Mouse (Mus musculus) 416B (cell line): ENCODE data around the gene 2310034G01Rik.

Experiments used
- DNase-seq: peaks from one replicate; pipeline ENCODE4 v3.0.0; 2011; ENCODE audit warnings: low read depth

The 2310034G01Rik gene

DNA sequence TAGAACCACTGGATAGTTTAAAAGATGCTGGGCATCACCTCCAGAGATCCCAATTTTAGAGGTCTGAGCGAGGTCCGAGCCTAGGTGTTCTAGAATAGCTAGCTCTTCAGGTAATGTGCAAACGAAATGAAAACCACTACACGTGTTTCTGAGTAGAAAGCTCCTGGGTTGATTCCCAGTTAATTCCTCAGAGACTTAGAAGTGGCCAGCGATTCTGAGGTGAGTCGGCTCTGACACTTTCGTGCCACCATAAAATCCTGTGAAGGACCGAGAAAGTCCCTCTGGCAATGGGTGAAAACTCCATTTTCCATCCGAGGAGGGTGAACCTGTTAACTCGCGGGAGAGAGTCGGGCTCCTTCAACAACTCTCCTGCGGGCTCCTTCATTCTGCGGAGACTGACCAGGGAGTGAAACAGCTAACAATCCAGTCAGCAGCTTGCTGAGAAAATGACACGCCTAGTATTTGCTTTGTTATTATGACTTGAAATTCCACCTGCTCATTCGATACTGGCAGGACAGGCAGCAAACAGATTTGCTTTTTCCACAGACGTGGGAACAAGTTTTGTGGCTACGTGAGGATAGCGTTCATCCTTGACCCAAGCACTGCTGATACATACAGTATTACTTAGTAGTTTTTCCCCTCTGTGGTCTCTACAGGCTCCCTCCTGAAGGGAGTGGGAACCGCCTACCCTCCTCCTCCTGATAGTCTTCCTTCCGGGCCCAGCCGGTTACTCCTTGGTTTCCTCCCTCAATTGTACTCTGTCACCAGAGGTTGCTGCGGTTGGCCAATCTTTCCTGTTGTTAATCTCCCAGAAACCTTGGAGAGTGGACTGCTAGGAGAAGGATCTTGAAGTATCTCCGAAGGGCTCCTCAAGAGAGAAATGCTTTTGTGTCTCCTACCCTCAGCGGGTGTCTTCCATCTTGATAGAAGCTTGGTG lies 7.5 kb upstream of the 2310034G01Rik start:
- DNase-seq: peak; percentile 95

DNA sequence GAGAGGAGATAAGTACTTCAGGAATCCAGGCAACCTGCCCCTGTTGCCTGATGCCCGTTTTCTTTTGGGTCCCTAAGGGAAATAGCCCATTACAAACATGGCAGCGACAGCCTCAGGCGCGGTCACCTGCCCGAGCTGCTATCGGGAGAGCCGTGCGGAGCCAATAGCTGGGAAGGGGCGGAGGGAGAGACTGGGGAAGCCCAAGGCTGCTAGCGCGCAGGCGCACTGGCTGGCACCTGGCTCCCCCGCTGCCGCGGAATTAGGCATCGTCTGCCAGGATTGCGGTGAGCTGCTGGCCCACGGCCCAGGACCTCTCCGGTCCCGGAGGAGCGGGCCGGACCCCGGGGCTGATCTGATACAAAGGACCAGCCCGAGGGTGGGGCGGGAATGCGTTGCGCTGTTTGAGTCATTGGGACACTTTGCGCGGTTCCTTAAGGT lies 6.6 kb upstream of the 2310034G01Rik start:
- DNase-seq: peak; percentile 94

DNA sequence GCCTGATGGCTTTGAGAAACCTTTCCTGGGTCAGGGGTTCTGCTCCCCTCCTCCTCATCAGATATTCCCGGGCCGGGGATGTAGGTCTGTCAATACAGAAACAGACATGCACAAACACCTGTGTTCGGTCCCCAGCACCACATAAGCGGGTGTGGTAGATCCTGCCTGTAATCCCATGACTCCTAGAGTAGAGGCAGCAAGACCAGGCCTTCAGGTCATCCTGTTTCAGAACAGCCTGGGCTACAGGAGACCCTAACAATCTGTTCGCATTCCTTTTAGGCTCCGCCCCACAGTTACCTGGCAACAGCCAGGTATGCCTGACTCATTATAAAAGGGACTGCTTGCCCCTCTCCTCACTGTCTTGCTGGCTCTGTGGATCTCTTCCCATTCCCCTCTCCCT lies 552 bp downstream of the 2310034G01Rik start:
- DNase-seq: no peak

DNA sequence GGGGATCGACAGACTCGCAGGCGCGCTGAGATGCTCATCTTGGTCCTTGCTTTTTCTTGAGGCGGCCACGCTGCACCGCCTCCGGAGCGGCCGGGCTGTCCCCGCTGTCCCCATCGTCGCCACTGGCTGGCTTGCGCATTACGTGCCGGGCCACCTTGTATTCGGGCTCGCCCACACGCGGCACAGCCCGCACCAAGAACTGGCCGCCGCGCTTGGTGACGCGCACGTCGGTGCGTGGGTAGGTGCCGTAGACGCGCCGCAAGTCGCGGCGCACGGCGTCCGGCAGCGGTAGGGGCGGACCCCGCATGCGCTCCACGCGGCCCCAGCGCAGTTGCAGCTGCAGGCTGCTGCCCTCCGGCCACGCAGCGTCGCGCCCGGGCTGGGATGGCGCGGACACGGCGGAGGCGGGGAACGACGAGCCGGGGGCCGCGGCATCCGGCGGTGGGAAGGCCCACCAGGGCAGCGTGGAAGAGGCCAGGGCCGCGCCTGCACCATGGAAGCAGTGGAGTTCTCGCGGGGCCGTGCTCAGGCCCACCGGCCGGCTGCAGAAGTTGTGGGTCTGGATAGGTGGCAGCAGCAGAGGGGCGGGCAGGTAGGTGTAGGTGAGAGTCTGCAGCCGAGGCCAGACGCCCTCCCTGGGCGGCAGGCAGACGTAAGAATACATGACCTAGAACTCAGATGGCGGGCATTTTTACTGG lies 1.2 kb downstream of the 2310034G01Rik start:
- peak; percentile 85 for DNase-seq

DNA sequence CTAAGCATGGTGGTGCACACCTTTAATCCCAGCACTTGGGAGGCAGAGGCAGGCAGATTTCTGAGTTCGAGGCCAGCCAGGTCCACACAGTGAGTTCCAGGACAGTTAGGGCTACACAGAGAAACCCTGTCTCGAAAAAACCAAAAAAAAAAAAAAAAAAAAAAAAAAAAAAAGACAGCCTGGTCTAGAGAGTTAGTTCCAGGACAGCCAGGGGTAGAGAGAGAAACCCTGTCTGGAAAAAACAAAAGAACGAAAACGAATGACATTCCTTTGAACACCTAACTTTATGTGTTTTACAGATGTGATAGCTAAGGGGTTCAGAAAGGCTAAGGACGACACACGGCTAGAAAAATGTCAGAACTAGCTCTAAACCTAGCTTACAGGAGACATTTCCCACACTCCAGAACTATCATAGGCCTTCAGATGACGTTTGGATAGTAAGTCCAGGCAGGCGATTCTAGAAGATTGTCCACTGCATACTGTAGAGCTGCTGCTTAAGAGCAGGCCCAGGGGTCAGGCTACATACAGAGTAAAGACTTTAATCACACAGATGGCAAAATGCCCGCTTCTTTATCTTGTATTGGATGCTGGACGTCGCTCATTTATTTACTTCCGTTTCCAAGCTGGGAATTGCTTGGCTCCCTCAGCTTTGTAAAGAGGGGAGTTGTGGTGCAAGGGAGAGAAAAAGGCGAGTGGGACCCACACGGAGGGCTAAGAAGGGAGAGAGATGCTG lies 2.0 kb downstream of the 2310034G01Rik start:
- DNase-seq: peak; percentile 70

DNA sequence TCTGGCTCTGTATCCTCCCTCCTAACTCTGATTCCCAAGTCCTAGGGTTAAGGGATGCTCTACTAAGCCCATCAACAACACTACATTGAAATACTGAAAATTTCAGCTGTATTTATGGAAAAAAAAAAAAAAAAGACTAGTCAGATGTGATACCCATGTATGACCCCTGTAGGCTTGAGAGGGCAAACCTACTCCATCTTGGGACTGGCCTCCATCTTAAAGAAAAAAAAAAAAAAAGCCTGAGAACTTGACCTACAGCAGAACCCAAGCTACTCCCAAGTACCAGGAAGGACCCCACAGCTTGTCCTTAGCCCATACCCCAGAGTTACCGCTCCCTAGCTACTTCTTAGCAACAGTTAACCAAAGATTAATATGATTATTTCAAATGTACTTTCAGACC lies 3.0 kb downstream of the 2310034G01Rik start:
- no peak for DNase-seq

DNA sequence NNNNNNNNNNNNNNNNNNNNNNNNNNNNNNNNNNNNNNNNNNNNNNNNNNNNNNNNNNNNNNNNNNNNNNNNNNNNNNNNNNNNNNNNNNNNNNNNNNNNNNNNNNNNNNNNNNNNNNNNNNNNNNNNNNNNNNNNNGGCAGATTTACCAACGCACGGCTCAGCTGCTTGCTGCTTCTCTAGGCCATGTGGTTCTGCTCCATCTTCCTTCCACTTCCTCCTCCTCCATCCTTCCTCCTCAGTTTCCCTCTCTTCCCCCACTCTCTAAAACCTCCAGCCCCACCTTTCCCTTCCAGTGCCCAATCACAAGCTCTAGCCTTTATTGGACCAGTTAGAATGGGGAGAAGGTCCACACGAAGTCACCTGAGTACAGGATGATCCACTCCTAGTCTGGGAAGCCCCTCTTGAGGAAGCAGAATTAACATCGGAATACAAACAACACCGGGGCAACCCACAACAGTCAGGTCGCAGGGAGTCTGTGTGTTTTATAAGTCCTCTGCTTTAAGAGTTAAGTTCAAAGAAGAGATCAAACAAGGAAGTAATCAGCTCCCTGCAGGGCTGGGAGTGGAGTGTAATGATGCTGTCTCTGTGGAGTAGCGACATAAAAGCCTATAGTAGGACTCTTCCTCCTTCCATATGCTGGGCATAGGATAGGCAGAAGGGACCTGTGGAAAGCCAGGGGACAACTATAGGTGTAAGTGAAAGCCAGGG lies 5.2 kb downstream of the 2310034G01Rik start:
- no peak for DNase-seq

DNA sequence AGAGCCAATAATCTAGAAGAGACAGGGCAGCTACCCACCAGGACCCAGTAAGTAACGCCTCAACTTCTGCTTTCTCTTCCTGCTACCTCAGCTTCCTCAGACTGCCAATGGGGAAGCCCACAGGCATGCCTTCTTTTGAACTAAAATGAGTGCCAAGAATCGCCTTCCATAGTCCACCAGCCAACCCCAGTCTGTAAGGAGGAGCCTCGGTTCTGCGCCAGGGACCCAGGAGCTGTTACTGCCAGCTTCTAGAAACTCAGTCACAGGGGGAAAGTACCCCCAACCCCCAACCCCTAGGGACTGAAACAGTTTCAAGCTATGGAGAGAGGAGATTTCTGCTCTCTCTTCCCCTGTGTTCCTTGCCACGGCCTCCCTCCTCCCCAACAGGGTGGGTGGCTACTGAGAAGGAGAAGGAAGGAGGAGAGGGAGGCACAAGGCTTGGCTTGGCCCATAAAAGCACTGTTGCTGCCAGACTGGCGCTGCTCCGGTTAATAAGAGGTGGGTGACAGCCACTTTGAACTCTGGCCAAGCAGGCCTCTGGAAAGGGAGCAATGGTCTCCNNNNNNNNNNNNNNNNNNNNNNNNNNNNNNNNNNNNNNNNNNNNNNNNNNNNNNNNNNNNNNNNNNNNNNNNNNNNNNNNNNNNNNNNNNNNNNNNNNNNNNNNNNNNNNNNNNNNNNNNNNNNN lies 10.7 kb downstream of the 2310034G01Rik start:
- DNase-seq: peak; percentile 93

DNA sequence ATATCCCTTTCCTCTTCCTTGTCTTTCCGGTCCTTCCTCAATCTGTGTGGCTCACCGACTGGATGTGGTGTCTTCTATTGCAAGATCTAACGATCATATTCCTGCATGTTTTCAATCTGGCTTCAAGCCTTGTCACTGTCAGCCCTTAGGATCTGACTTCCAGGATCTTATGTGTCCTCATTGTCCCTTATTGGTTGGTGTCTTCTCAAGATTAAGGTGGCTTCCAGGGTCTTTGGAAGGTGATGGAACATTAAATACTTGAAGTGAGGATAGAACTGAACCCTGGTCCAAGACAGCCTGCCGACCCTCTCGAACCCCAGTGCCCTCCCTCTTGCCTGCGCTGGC lies 11.2 kb downstream of the 2310034G01Rik start:
- no peak for DNase-seq

DNA sequence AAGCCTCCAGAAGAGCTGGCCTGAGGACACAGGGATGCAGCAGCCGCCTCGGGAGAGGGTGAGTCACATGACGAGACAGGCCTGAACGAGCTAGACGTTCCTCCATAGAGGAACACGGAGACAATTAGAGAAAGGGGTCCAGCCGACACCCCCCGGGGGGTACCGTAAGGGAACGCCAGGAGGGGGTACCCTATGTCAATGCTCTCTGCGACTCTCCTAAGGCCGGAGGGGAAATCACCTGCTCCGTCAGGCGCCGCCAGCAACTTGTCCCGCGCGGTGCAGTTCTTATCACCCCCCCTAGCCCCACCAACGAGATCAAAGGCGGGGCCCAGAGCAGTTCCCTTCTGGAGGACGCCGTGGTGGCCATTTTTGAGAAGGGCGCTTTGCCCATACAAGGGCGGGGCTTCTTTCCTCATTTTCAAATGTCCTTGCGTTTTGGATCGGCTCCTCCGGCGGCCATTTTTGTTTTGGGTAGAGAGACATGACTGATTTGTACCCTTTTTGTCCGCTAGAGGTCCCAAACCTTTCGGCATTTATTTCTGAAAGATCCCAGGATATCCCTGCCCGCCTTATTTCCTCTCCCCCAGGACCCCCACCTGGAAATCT lies 11.7 kb downstream of the 2310034G01Rik start, which contains the start of gene Cuedc2:
Gene Cuedc2, minus strand, starts transcription at position 372 of the 606 bp plus-strand sequence.
- DNase-seq: peak; percentile 99

DNA sequence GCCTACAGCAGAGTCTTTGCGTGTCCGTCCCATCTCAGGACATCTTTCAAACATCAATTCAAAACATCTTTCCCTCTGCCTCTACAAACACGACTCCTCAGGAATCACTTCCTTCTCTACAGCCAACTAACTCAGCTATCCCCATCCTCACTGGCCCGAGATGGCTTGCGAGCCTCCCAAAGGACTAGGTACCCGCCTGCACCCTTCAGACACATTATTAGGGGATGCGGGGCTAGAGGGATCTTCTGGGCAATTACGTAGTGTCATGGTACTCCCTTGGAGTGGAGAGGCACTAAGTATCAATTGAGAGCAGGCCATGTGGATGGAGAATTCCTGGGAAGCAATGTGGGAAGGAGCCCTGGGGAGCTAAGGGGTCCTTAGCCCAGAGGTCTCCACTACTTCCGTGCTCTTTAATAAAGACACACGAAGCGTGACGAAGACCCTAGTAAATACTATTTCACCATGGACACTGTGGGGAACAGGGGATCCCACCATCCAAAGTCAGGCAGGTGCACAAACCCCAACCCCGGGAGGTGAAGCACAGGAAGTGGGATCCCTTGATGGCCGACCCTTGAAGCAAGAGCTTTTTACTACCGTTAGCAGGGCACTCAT lies 12.3 kb downstream of the 2310034G01Rik start:
- no peak for DNase-seq

DNA sequence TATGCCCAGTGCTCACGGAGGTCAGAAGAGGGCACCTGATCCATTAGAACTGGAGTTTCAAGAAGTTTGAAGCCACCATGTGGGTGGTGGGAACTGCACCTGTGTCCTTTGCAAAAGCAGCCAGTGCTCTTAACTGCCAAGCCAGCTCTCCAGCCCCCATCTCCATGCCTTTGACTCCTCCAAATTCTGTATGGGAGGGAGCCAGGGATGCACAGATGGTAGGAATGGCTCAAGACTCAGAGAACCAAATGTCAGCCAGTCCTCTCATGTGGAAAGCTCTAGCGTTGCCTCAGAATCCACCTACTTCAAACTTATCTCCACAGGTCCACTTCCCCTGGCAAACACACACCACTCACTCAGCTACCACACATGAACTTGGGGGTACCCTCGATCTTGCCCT lies 16.2 kb downstream of the 2310034G01Rik start:
- no peak for DNase-seq

DNA sequence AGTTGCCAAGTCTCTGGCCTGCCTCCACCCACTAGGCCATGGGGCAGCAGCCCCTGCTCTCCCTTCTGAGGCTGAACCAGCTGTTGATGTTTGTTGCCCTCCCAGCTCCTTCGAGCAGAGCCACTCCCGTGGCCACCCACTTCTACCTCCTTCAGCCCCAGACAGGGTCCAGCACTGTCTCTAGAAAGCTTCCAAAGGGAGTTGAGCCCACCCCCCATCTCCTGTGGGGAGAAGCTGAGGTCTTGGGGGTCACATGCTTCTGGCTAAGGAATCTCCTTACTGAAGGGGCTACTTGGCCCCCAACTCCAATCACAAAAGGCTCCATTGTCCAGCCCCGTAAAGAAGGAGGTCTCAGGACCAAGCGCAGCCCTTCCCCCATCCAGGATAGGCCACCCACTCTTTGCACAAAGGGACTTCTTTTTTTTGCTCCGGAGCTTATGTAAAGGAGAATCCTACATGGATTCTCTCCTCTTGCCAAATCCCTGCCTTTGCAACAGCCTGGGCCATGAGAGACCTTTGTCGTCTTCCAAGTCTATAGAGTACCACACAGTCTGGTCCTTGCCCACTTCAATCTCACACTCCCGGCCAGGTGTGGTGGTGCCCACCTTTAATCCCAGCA lies 17.3 kb downstream of the 2310034G01Rik start:
- no peak for DNase-seq

DNA sequence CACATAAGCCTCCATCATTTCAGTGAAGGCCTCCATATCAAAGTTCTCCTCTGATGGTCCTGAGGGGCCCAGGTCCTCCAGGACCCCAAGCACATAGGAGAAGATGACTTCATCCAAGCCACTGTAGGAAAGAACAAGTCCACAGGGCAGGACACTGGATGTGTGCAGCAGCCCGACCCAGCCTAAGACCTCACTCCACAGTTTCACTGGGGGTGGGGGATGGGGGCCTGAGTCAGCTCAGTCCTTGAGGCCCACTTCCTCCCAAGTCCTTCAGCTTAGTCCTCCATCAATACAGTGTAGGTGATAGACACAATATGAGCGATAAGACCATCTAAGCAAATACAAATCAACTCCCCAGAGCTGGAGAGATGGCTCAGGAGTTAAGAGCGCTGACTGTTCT lies 18.2 kb downstream of the 2310034G01Rik start:
- no peak for DNase-seq

DNA sequence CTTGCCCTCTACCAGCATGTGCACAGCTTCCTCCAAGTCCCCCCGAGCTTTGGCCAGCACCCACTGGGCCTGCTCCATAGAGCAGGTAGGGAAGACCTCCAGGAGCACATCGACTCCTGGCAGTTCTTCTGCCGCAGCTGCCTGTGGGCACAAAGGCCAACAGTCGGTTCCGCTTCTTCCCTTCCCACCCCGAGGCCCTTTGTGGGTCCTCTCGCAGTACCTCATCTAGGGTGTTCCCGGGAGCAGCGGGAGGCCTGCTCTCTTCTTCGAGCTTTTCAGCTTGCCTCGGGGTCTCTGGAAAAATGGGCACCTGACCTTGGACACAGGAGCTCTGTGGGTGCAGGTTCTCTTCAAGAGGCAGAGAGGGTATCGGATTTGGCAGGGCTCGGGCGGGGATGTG lies 18.8 kb downstream of the 2310034G01Rik start:
- DNase-seq: no peak

DNA sequence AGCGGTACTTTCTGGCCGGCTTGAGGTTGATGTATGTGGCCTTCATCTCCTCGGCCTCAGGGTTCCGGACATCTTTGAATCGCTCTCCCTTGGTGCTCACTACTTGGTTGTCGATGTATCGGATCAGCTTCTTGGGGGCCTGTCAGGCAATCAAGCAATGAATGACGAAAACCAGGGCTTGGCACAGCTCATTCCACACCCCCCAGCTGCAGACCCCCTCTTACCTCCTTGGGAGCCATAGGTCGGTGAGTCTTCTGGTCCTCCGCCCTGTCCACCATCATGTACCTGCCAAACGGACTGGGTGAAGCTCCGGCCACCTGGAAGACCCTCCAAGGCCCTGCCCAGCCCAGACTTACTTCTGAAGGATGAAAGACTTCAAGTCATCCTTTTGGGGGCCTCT lies 19.4 kb downstream of the 2310034G01Rik start:
- no peak for DNase-seq

DNA sequence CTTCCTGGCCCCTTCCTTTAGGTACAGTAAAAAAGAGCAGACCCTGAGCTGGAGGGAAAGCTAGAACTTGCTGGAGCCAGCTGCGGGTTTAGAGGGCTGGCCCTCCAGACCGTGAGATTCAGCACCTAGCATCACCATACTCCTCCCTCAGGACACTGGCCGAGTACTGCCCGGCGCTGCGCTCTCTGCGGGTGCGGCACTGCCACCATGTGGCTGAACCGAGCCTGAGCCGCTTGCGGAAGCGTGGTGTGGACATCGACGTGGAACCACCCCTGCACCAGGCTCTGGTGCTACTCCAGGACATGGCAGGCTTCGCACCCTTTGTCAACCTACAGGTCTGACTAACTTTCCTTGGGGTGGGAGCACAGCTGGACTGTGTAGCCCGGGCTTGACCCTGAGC lies 20.2 kb downstream of the 2310034G01Rik start:
- peak; percentile 85 for DNase-seq

DNA sequence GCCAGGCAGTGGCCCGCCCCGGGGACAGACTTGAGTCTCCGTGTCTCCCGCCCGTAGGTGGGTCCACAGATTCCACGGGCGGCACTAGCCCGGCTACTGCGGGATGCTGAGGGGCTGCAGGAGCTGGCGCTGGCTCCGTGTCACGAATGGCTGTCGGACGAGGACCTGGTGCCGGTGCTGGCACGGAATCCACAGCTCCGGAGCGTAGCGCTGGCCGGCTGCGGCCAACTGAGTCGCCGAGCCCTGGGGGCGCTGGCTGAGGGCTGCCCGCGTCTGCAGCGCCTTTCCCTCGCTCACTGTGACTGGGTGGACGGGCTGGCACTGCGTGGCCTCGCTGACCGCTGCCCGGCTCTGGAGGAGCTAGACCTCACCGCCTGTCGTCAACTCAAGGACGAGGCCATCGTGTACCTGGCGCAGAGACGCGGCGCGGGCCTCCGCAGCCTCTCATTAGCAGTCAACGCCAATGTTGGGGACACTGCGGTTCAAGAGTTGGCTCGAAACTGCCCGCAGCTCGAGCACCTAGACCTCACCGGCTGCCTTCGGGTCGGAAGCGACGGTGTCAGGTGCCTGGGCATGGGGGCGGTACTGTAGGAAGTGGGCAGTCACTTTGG lies 21.0 kb downstream of the 2310034G01Rik start:
- no peak for DNase-seq
